Mouse (Mus musculus) limb, embryonic 14.5 days (tissue): ENCODE results near the gene Nxph1. TPM values are rescaled to one million over a fixed set of nuclear protein-coding genes. Genes with fewer than 3 reads are reported as not detected.

ENCODE experiments used
- ATAC-seq: fragments of 200-750 bp; cut with Nextera tagmentation; 2 replicates; pipeline ENCODE4 v1.8.0; 2017; ENCODE audit warnings: low read depth, moderate number of reproducible peaks, moderate TSS enrichment; ENCODE audit not compliant: low FRiP score
- DNase-seq: peaks from one replicate; pipeline ENCODE4 v3.0.0-alpha.2; 2015; ENCODE audit warnings: low spot score
- H3K27ac ChIP-seq: fragments of 300-500 bp; sonication (generic); replicated peaks from 2 replicates; pipeline ENCODE4 v1.5.1; 2014; ENCODE audit warnings: low read depth, mild to moderate bottlenecking, low read length, moderate library complexity, mixed read lengths
- H3K27me3 ChIP-seq: fragments of 300-500 bp; sonication (generic); 2 replicates; pipeline ENCODE4 v1.6.1; 2014; ENCODE audit warnings: low read length, mixed read lengths; ENCODE audit not compliant: control insufficient read depth, insufficient read depth
- H3K36me3 ChIP-seq: fragments of 300-500 bp; sonication (generic); 2 replicates; pipeline ENCODE4 v1.6.1; 2014; ENCODE audit warnings: mild to moderate bottlenecking, low read length, moderate library complexity, mixed read lengths; ENCODE audit not compliant: control insufficient read depth, insufficient read depth
- H3K4me1 ChIP-seq: fragments of 300-500 bp; sonication (generic); 2 replicates; pipeline ENCODE4 v1.6.1; 2014; ENCODE audit warnings: antibody characterized with exemption, low read length, mixed read lengths; ENCODE audit not compliant: control insufficient read depth, insufficient read depth
- H3K4me2 ChIP-seq: fragments of 300-500 bp; sonication (generic); replicated peaks from 2 replicates; pipeline ENCODE4 v1.6.1; 2014; ENCODE audit warnings: low read depth, mild to moderate bottlenecking, low read length, moderate library complexity; ENCODE audit not compliant: severe bottlenecking
- H3K4me3 ChIP-seq: fragments of 300-500 bp; sonication (generic); replicated peaks from 2 replicates; pipeline ENCODE4 v1.5.1; 2014; ENCODE audit warnings: low read length
- H3K9ac ChIP-seq: fragments of 300-500 bp; sonication (generic); 2 replicates; pipeline ENCODE4 v1.6.1; 2014; ENCODE audit warnings: mild to moderate bottlenecking, low read depth, low read length, moderate library complexity; ENCODE audit not compliant: severe bottlenecking
- H3K9me3 ChIP-seq: fragments of 300-500 bp; sonication (generic); 2 replicates; pipeline ENCODE4 v1.6.1; 2016; ENCODE audit warnings: low read length; ENCODE audit not compliant: control insufficient read depth
- POLR2A ChIP-seq: fragments of 200-500 bp; IDR thresholded peaks from 2 replicates; pipeline ENCODE4 v1.8.0; 2012; ENCODE audit warnings: inconsistent platforms, mild to moderate bottlenecking, moderate library complexity, borderline replicate concordance; ENCODE audit not compliant: insufficient read depth, insufficient read length; ENCODE audit errors: extremely low read depth
- WGBS: fragments of 180-500 bp; shearing (Covaris S2); extraction: QIAGEN DNeasy Blood & Tissue Kit; methylation state at CpG from one replicate; pipeline ENCODE4 v1.1.7; 2014; 5-methylcytosine and 5-hydroxymethylcytosine counted together
- polyA plus RNA-seq, 2 experiments: library from polyadenylated mRNA; depleted of rRNA in 1 of 2; stranded (reverse) in 1 of 2; unstranded in 1 of 2; fragments of >200 nt; fragmentation: Nextera tagmentation in 1 of 2; extraction: Ambion mirVana in 1 of 2; gene quantifications; 2 replicates each; pipeline versions ENCODE4 v1.2.1 to v1.2.3; 2012 to 2014

The Nxph1 gene
- polyA plus RNA-seq, 2 experiments: 1.4 to 2.0 TPM

- H3K9me3 ChIP-seq: no peaks in the 10 kb centered on the region
- TF ChIP-seq POLR2A: no peak
- H3K4me2 ChIP-seq: no peak overlapping the region
- H3K9ac ChIP-seq: no peak overlapping the region
- 61% methylated on average over 4 of the region's 4 CpGs for WGBS
- DNase-seq (peak; percentile 42), ATAC-seq (no peak)
- H3K4me3 ChIP-seq: no peak overlapping the region
- H3K36me3 ChIP-seq: no peaks in the 10 kb centered on the region
- H3K27me3 ChIP-seq: no peaks in the 10 kb centered on the region
- H3K4me1 ChIP-seq: no peaks in the 10 kb centered on the region
- no peak overlapping the region for H3K27ac ChIP-seq
Measured at GRCm38 (mm10) chr6:9077793-9078689, 129.8 kb downstream of the Nxph1 start.

GRCm38 (mm10) chr6:9083851-9084250 is 135.6 kb downstream of the Nxph1 start:
- 61% methylated on average over 3 of the region's 3 CpGs for WGBS
- no peak for ATAC-seq

GRCm38 (mm10) chr6:9097345-9097744 is 149.1 kb downstream of the Nxph1 start:
- no peak for TF ChIP-seq POLR2A
- no peaks in the 10 kb centered on the region for H3K27me3 ChIP-seq
- H3K4me1 ChIP-seq: no peaks in the 10 kb centered on the region
- ATAC-seq (no peak), DNase-seq (no peak)
- H3K9ac ChIP-seq: no peak overlapping the region
- no peak overlapping the region for H3K4me3 ChIP-seq
- no peak overlapping the region for H3K4me2 ChIP-seq
- H3K36me3 ChIP-seq: no peaks in the 10 kb centered on the region
- no peaks in the 10 kb centered on the region for H3K9me3 ChIP-seq
- 87% methylated on average over 2 of the region's 2 CpGs for WGBS
- H3K27ac ChIP-seq: no peak overlapping the region

More at GRCm38 (mm10) chr6:9083851-9084250, 135.6 kb downstream of the Nxph1 start:
- DNase-seq: no peak
- H3K9ac ChIP-seq: no peak overlapping the region
- H3K9me3 ChIP-seq: no peaks in the 10 kb centered on the region
- H3K4me2 ChIP-seq: no peak overlapping the region
- no peaks in the 10 kb centered on the region for H3K36me3 ChIP-seq
- TF ChIP-seq POLR2A: no peak
- H3K4me3 ChIP-seq: no peak overlapping the region
- H3K27me3 ChIP-seq: no peaks in the 10 kb centered on the region
- H3K4me1 ChIP-seq: no peaks in the 10 kb centered on the region
- no peak overlapping the region for H3K27ac ChIP-seq

- TF ChIP-seq POLR2A: no peak
- Histone ChIP-seq H3K9ac (no peak overlapping the region), H3K4me3 (no peak overlapping the region), H3K27me3 (no peaks in the 10 kb centered on the region), H3K27ac (no peak overlapping the region), H3K9me3 (no peaks in the 10 kb centered on the region), H3K4me2 (no peak overlapping the region), H3K4me1 (no peaks in the 10 kb centered on the region), H3K36me3 (no peaks in the 10 kb centered on the region)
- no peak for ATAC-seq
- DNase-seq: no peak
Measured at GRCm38 (mm10) chr6:9107366-9107765, 159.1 kb downstream of the Nxph1 start.

GRCm38 (mm10) chr6:9119136-9119535 is 170.9 kb downstream of the Nxph1 start:
- Histone ChIP-seq H3K9ac (no peak overlapping the region), H3K9me3 (no peaks in the 10 kb centered on the region), H3K4me1 (no peaks in the 10 kb centered on the region), H3K36me3 (no peaks in the 10 kb centered on the region), H3K4me2 (no peak overlapping the region), H3K4me3 (no peak overlapping the region), H3K27me3 (no peaks in the 10 kb centered on the region), H3K27ac (no peak overlapping the region)
- no peak for TF ChIP-seq POLR2A
- no peak for ATAC-seq
- WGBS: 73% methylated on average over 2 of the region's 2 CpGs
- DNase-seq: no peak
